Mouse (Mus musculus) testis, adult 2 months (tissue): ENCODE measurements around the gene Krtap5-4.

Source experiments
- CTCF ChIP-seq: fragments of 200-500 bp; IDR thresholded peaks from 2 replicates; pipeline ENCODE4 v1.5.1; 2012; ENCODE audit warnings: low read depth, mild to moderate bottlenecking, inconsistent platforms, low read length, moderate library complexity; ENCODE audit not compliant: control insufficient read depth, insufficient read depth, insufficient replicate concordance
- POLR2A ChIP-seq: fragments of 200-500 bp; IDR thresholded peaks from 2 replicates; pipeline ENCODE4 v1.6.1; 2012; ENCODE audit warnings: low read depth, mild to moderate bottlenecking, inconsistent platforms, low read length, moderate library complexity; ENCODE audit not compliant: control insufficient read depth

GRCm38 (mm10) chr7:142328507-142328906 is 25.2 kb downstream of the Krtap5-4 start:
- TF ChIP-seq POLR2A (no peak), CTCF (no peak)
